17 mouse cellular contexts compared by ENCODE assay signal in the genomic region with DNA sequence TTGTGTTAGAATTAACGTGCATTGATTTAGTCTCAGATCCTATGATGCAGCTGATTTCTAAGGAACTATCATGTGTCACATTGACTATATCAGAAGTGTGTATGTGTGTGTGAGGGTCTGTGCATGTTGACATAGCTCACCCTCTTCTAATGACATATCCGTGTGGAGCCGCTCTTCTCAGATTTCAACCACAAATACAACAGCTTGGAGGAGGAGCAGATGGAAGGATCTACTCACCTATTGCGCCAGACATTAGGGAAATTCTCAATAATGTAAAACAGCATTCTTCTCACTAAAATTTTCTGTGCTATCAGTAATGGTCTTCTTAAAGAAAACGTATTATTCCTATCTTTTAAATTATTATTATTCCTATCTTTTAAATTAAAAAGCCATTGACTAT. TPM values are rescaled to one million over a fixed set of nuclear protein-coding genes. Genes with fewer than 3 reads are reported as not detected.
"Had no signal": no experiment of that assay in that cellular context is flagged by ENCODE, and none has a peak within 500 bp of the region (broad histone marks: within the 10 kb centered on the region; RNA-seq: fewer than 3 reads in every experiment).

No protein-coding gene starts in this region.

- H3K36me3 ChIP-seq: lung, embryonic 15.5 days; midbrain, embryonic 13.5 days; midbrain, embryonic 15.5 days; neural tube, embryonic 12.5 days had no signal

- H3K4me1 ChIP-seq: lung, embryonic 15.5 days; midbrain, embryonic 13.5 days; midbrain, embryonic 15.5 days; neural tube, embryonic 12.5 days had no signal

- H3K27ac ChIP-seq: lung, embryonic 15.5 days; macrophage; midbrain, embryonic 13.5 days; midbrain, embryonic 15.5 days; neural tube, embryonic 12.5 days had no signal

- H3K4me3 ChIP-seq: lung, embryonic 15.5 days; megakaryocyte, embryonic 14.5 days; midbrain, embryonic 13.5 days; midbrain, embryonic 15.5 days; neural tube, embryonic 12.5 days had no signal

- H3K27me3 ChIP-seq: lung, embryonic 15.5 days; midbrain, embryonic 13.5 days; midbrain, embryonic 15.5 days; neural tube, embryonic 12.5 days had no signal

- H3K9me3 ChIP-seq: lung, embryonic 15.5 days; megakaryocyte, embryonic 14.5 days; midbrain, embryonic 13.5 days; midbrain, embryonic 15.5 days; neural tube, embryonic 12.5 days had no signal

- DNase-seq: lung, adult 2 months; lung, postnatal 14 days; lung, postnatal 36 days; right cerebral cortex, postnatal 25 days; right cerebral cortex, postnatal 4 days; spleen, adult 18-20 months; thymus, adult 18-20 months; thymus, postnatal 14 days; thymus, postnatal 36 days had no signal

- H3K9ac ChIP-seq: lung, embryonic 15.5 days; midbrain, embryonic 13.5 days; midbrain, embryonic 15.5 days; neural tube, embryonic 12.5 days had no signal

- ATAC-seq: lung, postnatal 0 days; midbrain, embryonic 13.5 days; midbrain, embryonic 15.5 days had no signal

- H3K4me2 ChIP-seq: lung, embryonic 15.5 days; midbrain, embryonic 11.5 days; midbrain, embryonic 13.5 days; midbrain, embryonic 15.5 days; neural tube, embryonic 12.5 days had no signal

RNA-seq across cellular contexts. Expression of a gene that starts 6.9 kb away (rescaled TPM):
- polyA plus RNA-seq: lung, postnatal 0 days; macrophage had no signal
